Mouse (Mus musculus): ENCODE measurements at regions not wholly inside any gene's neighbourhood (a gene's known extent, or its start where the extent isn't known, plus 50 kb on each side); places are given as distances from the start of the nearest gene placed in this dataset.

- no peak for DNase-seq (ENCODE audit: low spot score in 2 of 2)
Measured at GRCm38 (mm10) chr16:87783561-87784304, 85.0 kb downstream of the Bach1 start.

- no peak for DNase-seq (ENCODE audit: low spot score in 2 of 2)
Measured at GRCm38 (mm10) chr16:87784405-87784994, 85.8 kb downstream of the Bach1 start.

DNA sequence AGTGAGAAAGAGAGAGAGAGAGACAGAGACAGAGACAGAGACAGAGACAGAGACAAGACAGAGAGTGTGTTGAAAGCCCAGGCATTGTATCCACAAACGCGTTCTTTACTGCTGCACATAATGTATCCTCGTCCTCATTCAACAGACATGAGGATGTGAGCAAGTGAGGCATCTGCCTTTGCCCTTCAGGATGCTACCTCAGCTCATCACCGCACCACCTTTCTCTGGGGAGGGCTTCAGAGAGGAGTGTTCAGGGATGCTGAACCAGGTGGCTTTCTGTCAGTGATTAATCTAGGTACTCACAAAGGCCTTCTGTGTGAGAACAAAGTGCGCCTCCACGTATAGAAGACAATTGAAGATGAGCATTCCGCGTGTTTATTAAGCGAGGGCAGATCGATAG lies 90.8 kb downstream of the Bach1 start:
- DNase-seq (ENCODE audit: low spot score in 2 of 2), result no peak

DNA sequence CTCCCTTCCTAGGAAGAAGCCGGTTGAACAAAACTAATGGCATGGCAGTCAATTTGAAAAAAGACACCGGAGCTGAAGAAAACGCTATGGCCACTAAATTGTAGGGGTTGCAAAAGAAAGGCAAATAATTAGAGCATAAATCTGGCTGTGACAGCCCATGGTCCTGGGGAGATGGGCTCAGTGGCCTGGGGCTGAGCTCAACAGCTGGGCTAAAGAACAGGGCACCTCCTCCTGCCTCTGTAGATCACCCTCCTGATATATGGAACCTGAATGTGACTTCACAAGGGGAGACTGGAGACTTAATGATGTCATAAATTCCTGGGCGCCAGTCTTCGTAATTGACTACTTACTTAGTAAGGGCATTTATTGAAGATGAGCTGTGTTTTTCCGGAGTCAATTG lies 91.2 kb downstream of the Bach1 start:
- DNase-seq (ENCODE audit: low spot score in 2 of 2), result no peak

DNA sequence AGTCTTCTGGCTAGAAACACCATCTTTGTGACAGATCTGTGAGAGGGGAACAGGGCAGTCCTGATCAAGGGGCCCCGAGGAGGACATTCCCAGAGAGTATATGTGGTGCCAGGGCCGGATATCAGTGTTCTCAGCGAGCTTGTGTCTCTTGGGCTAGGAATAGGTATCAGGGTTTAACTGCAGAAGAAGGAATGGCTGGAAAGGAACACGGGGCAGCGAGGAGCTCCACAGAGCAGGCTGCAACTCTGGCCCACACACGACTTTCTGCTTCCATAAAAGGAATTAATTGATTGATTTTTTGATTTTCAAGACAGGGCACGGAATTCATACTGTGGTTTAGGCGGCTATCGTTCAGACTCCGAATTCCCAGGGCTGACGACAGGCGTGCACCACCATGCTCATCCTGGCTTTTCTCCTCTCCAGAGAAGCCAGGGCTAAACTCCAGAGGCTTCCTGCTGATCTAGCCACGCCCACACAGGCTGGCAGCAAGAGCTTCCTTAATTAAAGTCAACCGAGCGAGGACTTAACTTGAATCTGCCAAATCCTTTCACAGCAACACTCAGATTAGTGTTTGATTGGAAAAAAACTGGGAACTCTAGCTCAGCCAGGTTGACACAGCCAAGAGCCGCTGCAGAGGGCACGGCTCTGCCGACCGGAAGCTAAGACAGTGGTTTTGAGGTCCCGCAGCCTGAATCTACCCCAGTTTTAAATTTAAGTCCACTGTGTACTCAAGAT lies 97.9 kb downstream of the Bach1 start:
- DNase-seq (ENCODE audit: low spot score in 2 of 2), result no peak

GRCm38 (mm10) chr16:87802317-87802716 lies 103.6 kb downstream of the Bach1 start:
- DNase-seq (ENCODE audit: low spot score in 2 of 2), result no peak

GRCm38 (mm10) chr16:87817590-87817989 lies 118.8 kb downstream of the Bach1 start:
- no peak for DNase-seq (ENCODE audit: low spot score in 2 of 2)

GRCm38 (mm10) chr16:87834296-87834695 lies 135.6 kb downstream of the Bach1 start:
- DNase-seq (ENCODE audit: low spot score in 2 of 2), result no peak

GRCm38 (mm10) chr16:87840949-87841546 lies 142.3 kb downstream of the Bach1 start:
- DNase-seq (ENCODE audit: low spot score in 2 of 2), result peak in 1 of 2 experiments; percentile 29

All from spleen, postnatal 14 days (tissue).